Mouse (Mus musculus) cortical plate, adult 2 months (tissue): ENCODE results near the gene Ptgr2. TPM values are rescaled to one million over a fixed set of nuclear protein-coding genes. Genes with fewer than 3 reads are reported as not detected.
A peak's percentile ranks its signal among the peaks of the same experiment; 100 is the strongest.

Experiments used
- H3K27ac ChIP-seq: fragments of 200-500 bp; 2 replicates; pipeline ENCODE4 v1.5.1; 2012; ENCODE audit warnings: low read length, control low read depth, inconsistent platforms; ENCODE audit not compliant: insufficient read depth
- H3K4me1 ChIP-seq: fragments of 200-500 bp; 2 replicates; pipeline ENCODE4 v1.6.1; 2011; ENCODE audit warnings: low read length; ENCODE audit not compliant: control insufficient read depth, insufficient read depth
- H3K4me3 ChIP-seq: fragments of 200-500 bp; 2 replicates; pipeline ENCODE4 v1.5.1; 2011; ENCODE audit warnings: mild to moderate bottlenecking, low read length, control low read depth; ENCODE audit not compliant: insufficient read depth
- CTCF ChIP-seq: fragments of 200-500 bp; IDR thresholded peaks from 2 replicates; pipeline ENCODE4 v1.5.1; 2011; ENCODE audit warnings: mild to moderate bottlenecking, control low read depth, low read length; ENCODE audit not compliant: insufficient read depth; ENCODE audit errors: extremely low read depth
- POLR2A ChIP-seq: fragments of 200-500 bp; IDR thresholded peaks from 2 replicates; pipeline ENCODE4 v1.6.1; 2011; ENCODE audit warnings: mild to moderate bottlenecking, low read length, control low read depth; ENCODE audit not compliant: insufficient read depth; ENCODE audit errors: extremely low read depth
- polyA plus RNA-seq: library from polyadenylated mRNA; depleted of rRNA; stranded (reverse); fragments of >200 nt; gene quantifications from 2 replicates; pipeline ENCODE4 v1.2.3, GENCODE M21; 2012

Ptgr2 gene
- polyA plus RNA-seq, 1 experiment, result 31.0 TPM

DNA sequence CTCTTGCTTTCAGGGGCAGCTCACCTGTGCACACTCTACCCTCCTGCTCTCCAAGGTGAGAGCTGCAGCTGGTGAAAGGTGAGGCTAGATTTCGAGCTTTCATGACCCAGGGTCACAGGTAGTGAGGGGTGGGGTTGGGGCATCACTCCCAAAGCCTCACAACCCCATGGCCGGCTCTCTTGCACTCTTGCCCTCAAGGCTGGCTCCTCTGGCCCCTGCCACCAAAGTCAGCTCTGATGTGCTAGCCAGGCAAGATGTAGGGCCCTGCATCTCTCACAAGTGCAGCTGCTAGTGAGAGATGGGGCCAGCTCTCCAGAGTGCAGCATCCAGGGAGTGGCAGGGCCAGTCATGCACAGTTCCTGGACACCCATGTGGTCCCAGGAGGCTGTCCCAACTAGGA is 17.8 kb upstream of the Ptgr2 start:
- TF ChIP-seq POLR2A, result no peak
- Histone ChIP-seq H3K4me3 (no peak overlapping the region), H3K27ac (no peak overlapping the region), H3K4me1 (no peaks in the 10 kb centered on the region)

DNA sequence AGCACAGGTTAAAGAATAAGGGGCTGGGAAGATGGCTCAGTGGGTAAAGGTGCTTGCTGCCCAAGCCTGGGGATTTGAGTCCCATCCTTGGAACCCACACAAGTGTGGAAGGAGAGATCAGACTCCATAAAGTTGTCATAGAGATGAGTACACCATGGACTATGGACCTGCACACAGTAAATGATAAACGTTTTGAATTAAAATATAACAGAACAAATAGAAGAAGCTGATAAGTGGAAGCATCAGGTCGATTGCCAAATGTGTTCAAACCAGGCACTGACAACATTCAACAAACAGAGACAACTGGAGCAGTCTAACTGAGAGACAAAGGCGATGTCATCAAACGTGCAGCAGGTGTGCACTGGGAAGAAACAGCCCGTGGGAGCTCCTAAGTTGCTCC is 11.7 kb upstream of the Ptgr2 start:
- H3K4me3 ChIP-seq, result no peak overlapping the region
- no peak for TF ChIP-seq CTCF
- no peak overlapping the region for H3K27ac ChIP-seq
- H3K4me1 ChIP-seq, result no peaks in the 10 kb centered on the region

DNA sequence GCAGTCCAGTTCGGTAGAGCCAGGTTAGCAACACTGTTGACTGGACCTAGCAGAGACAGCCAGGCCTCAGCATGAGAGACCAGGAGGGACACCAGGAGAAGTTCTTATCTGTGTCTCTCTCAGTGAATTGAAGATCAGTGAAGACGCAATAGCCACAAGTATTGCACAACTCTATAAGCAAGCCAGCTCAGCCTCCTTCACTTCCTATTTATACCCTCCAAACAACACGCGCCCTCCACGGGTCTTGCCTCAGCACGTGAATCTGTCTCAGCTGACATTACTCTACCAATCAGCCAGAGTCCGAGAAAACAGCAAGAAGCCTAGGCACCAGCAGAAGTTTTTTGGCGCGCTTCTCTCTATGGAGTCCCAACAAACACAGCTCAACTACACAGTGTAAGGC is 9.7 kb upstream of the Ptgr2 start:
- TF ChIP-seq POLR2A, result no peak
- no peak for TF ChIP-seq CTCF
- Histone ChIP-seq H3K4me3 (no peak overlapping the region), H3K27ac (no peak overlapping the region), H3K4me1 (no peaks in the 10 kb centered on the region)

DNA sequence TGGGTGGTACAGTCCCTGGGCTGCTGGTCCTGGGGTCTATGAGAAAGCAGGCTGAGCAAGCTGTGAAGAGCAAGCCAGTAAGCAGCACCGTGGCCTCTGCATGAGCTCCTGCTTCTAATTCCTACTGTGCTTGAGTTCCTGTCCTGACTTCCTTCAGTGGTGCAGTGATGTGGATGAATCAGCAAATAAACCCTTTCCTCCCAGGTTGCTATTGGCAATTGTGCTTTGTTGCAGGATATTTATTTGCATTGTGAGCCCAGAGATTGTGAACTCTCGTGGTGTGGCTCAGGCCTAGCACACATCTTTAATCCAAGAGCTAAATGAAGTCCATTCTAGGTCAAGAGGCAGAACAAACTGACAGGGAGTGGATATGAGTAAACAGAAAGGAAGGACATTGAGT is 8.7 kb upstream of the Ptgr2 start:
- H3K27ac ChIP-seq, result no peak overlapping the region
- no peak for TF ChIP-seq CTCF
- TF ChIP-seq POLR2A, result no peak
- H3K4me3 ChIP-seq, result no peak overlapping the region
- no peaks in the 10 kb centered on the region for H3K4me1 ChIP-seq

DNA sequence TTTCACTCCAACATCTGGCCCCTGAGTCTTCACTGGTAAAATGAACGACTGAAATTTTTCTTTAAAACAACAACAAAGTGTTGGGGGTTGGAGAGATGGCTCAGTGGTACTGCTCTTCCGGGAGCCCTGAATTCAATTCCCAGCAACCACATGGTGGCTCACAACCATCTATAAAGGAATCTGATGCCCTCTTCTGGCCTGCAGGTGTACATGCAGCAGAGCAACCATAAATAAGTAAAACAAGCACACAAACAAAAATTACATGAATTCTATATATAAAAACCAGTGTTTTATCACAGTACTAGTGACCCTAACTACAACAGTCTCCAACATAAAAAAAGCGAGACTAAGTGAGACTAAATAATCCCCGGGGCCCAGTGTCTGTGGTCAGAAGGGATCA is 8.2 kb upstream of the Ptgr2 start:
- no peak overlapping the region for H3K4me3 ChIP-seq
- TF ChIP-seq CTCF (no peak), POLR2A (no peak)
- no peak overlapping the region for H3K27ac ChIP-seq
- no peaks in the 10 kb centered on the region for H3K4me1 ChIP-seq

DNA sequence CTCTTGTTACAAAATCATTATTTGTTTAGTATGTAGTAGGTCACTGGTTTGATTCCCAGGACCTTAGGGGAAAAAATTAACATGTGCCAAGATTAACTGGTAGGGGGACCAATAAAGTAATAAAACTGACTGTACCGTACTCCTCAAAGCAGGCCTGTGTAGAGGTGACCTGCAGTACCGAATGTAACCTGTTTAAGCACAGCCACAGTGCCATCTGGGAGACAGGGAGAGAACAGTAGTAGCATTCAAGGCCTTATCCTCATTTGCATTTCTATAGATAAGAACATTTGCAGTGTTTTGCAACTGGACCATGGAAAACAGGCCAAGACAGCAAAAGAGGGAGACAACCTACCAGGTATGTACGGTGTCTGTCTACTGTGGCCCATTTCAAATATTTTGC is 7.2 kb upstream of the Ptgr2 start:
- TF ChIP-seq POLR2A (no peak), CTCF (0 out of 2 replicates have a peak, but pooled peaks have one; percentile 3)
- no peak overlapping the region for H3K4me3 ChIP-seq
- H3K27ac ChIP-seq, result no peak overlapping the region
- H3K4me1 ChIP-seq, result no peaks in the 10 kb centered on the region

- TF ChIP-seq POLR2A, result no peak
- no peak for TF ChIP-seq CTCF
- no peaks in the 10 kb centered on the region for H3K4me1 ChIP-seq
- no peak overlapping the region for H3K4me3 ChIP-seq
- no peak overlapping the region for H3K27ac ChIP-seq
Observed at GRCm38 (mm10) chr12:84278901-84279300, 6.1 kb upstream of the Ptgr2 start.

GRCm38 (mm10) chr12:84284391-84284790 is 641 bp upstream of the Ptgr2 start:
- Histone ChIP-seq H3K27ac (no peak overlapping the region), H3K4me3 (peak overlapping the region; percentile 54; the same call in 1 of the 2 replicates), H3K4me1 (peaks cover 3% of the 10 kb centered on the region; the same call in 1 of the 2 replicates)
- TF ChIP-seq CTCF, result no peak
- no peak for TF ChIP-seq POLR2A

DNA sequence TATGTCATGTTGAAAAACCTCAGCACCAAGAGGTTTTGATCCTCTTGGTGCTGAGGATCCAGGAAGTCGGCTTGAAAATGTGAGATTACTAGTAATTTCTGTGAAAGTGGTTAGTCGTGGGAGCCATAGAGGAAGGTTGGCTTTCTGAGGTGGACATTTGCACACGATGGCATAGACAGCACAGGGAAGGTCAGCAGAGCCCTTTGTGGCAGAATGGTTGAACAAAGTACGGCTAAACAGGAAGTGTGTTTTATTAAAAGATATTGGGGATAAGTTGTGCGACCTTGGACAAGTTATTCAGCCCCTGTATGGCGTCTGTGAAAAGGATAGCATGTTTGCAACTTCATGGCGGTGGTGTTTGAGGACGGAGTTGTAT is 549 bp downstream of the Ptgr2 start:
- H3K27ac ChIP-seq, result 0 out of 2 replicates have a peak overlapping the region, but pooled peaks have one; percentile 15
- TF ChIP-seq CTCF (no peak), POLR2A (no peak)
- H3K4me3 ChIP-seq, result peak overlapping the region; percentile 54
- H3K4me1 ChIP-seq, result peaks cover 3% of the 10 kb centered on the region; the same call in 1 of the 2 replicates

DNA sequence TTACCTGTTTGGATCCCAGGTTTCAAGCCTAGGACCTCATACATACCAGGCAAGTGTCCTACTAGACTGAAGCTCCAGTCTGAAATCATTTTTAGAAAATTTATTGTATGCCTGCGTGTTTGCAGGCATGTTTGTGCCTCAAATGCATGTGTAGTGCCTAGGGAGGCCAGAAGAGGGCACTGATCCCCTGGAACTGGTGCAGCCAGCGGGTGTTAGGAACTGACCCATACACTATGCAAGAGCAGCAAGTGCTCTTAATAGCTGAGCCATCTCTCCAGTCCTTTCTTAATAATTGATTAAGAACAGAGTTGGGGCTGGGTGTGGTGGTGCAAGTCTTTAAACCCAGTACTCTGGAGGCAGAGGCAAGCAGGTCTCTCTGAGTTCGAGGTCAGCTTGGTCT is 3.4 kb downstream of the Ptgr2 start:
- H3K27ac ChIP-seq, result no peak overlapping the region
- H3K4me3 ChIP-seq, result no peak overlapping the region
- TF ChIP-seq CTCF, result 0 out of 2 replicates have a peak, but pooled peaks have one; percentile 20
- no peak for TF ChIP-seq POLR2A
- peaks cover 3% of the 10 kb centered on the region; the same call in 1 of the 2 replicates for H3K4me1 ChIP-seq

GRCm38 (mm10) chr12:84297851-84298250 is 12.8 kb downstream of the Ptgr2 start:
- TF ChIP-seq CTCF, result no peak
- Histone ChIP-seq H3K4me1 (no peaks in the 10 kb centered on the region), H3K4me3 (no peak overlapping the region), H3K27ac (no peak overlapping the region)
